Mouse (Mus musculus): ENCODE results near the gene Fbln1. TPM values are rescaled to one million over a fixed set of nuclear protein-coding genes. Genes with fewer than 3 reads are reported as not detected.

Gene Fbln1
- 10 to 100 TPM; 19.0 to 24.7 TPM for total RNA-seq (2021)

DNA sequence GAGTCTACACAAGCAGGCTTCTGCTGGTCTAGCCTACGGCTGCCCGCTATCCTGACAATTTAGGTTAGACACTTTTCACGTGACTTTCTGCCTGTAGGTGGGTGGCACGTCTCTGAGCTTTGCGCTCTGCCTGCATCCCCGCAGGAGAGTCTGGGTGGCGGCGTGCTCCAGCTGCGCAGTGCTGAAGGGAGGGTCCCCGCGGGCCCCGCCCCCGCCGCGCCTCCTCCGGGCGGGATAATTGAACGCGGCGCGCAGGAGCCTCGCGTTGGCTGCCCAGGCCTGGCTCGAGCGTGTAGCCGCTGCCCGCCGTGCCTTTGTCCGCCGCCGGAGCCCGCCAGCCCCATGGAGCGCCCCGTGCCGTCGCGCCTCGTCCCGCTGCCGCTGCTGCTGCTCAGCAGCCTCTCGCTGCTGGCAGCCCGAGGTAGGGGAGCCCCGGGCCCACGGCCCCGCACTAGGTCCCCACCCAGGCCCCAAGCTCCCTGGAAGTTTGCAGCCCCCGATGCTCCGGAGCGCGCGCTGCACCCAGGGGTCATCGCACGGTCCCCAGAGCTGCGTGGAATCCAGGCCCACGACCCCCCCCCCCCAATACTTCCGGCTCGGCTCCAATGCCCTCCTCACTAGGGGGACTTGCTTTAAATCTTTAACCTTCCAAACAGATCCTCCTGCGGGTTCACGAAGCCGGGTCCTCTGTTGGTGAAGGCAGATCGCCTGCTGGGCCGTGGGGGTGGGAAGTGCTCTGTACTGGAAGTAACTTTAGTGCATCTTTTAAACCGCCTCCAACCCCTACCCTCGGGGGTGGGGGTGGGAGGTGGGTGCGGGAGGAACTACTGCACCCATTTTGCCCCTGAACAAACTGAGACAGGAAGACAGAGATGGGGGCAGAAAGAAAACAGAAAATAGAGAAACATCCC lies at the start of gene Fbln1:
TSS of gene Fbln1 (plus strand) at position 158 of the 911 bp plus-strand sequence.
- peak; percentile 62 for DNase-seq
- intact Hi-C loops (cut with DNase I), result no loop called here

DNA sequence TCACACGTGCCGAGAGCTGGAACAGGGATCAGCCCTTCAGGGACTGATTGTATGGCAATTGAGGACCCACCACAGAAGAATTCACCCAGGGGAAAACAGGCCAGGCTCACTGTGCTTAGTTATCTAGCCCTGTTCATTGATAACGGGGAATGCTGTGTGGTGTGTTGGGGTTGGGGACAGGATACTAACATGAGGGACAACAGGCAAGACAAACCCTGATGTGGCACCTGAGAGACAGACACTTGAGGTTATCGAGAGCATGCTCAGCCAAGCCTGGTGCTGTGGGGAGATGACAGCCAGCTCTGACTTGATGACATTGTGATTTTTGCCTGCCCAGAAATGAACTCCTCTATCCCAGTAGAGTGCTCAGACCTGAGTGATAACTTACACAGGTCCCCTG lies 49.6 kb upstream of the Fbln1 start:
- intact Hi-C loops (cut with DNase I), result no loop called here

DNA sequence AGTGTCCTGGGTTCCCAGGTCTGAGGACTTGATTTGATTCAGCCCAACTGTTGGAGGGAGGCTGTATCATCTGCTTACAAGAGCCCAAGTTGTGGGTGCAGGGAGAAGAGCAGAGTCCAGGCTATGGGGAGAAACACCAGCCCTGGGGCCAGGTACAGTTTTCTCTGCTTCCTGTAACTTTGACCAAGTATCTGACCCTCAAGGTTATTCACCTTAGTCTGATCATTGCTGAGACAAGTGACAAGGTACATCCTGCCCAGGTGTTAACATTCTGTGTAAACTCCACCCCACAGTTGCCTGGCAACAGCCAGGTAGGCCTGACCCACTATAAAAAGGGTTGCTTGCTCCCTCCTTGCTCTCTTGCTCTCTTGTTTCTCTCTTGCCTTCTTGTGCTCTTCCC lies 44.3 kb upstream of the Fbln1 start:
- intact Hi-C loops (cut with DNase I), result no loop called here
- no peak for DNase-seq

More for the DNA sequence above, 49.6 kb upstream of the Fbln1 start:
- no peak for DNase-seq

DNA sequence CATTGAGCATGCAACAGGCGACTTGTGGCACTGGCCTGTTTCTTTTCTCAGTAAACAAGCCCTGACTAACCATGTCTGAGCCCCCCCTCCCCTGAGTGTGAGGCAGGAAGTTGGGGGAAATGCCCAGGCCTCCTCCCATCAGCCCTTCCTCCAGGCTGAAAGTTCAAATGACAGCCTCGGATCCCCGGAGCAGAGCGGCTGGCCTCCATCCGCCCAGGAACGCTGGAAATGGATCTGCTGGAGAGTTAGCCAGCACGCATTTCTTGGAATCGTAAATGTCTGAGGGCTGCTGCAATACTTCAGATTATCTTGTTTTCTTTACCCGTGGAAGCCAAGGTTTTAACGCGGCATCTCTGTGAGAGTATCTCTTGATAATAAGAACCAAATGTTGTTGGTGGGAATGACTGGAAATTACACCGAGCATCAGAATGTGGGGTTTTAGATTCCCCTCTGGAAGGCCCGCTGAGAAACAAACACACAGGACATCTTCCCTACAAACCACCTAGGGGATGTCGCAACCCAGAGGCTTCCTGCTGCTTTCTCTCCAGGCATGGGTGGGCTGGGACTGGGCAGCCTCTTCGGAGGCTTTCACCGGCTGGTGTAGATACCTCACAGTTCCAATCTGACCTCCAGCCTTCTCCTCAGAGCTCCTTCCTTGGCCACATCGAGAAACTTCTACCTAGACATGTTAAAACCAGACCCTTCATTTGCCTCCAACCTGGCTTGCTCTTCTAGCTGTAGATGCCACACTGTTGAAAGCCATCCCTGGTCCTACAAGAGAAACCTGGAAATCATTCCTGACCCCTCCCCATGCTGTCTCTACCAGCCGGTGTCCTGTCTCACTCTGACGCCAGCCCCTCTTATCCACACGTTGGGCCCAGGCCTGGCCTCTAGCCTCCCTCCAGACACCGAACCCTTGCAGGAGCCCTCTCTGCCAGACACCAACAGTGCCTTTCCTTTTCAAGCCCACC lies 42.8 kb upstream of the Fbln1 start:
- DNase-seq, result no peak
- intact Hi-C loops (cut with DNase I), result no loop called here

DNA sequence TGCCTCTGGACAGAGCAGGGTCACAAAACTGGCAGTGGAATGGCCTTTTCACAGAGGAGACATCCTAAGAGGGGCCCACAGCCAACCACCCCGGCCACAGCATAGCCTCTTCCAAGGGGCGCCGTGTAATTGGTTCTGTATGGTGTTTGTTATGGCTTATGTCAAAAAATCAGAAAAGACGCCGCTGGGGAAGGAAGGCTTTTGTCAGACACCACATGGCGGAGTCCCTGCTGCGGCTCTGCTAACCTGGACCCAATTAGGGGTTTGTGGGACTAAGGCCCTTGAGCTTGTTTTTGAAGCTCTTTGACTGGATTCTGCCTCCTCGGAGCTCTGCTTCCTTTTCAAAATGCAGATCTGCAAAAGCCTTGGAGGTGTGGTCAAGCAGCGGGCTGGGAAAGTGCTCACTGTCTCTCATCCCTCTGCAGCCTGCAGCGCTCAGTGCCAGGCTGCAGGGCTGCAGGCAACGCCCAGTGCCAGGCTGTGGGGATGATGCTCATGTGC lies 39.3 kb upstream of the Fbln1 start:
- intact Hi-C loops (cut with DNase I), result no loop called here
- DNase-seq, result peak; percentile 31

DNA sequence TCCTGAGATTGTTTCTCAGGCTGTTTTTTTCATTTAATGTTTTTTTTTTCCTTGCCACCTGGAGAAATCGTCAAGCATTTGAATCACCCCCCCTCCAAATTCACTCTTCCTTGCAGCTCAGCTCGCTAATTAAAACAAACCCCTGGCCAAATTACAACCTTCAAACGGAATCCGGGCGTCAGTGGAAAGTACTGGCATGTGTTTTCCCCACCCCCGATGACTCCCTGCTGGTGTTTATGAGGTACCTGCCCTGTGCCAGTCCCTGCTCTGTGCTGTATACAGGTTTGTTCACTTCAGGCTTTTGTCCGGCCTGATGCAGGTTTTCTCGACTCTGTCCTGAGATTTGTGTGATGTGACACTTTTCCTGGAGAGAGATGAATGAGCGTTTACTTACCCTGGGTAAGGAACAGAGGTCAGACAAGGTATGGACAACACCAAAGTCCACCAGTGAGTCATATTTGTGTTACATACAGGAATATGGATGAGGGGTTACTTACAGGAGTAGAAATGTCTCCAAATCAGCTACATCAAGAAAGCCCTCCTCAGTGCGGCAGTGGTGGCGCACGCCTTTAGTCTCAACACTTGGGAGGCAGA lies 38.6 kb upstream of the Fbln1 start:
- DNase-seq, result no peak
- intact Hi-C loops (cut with DNase I), result no loop called here

DNA sequence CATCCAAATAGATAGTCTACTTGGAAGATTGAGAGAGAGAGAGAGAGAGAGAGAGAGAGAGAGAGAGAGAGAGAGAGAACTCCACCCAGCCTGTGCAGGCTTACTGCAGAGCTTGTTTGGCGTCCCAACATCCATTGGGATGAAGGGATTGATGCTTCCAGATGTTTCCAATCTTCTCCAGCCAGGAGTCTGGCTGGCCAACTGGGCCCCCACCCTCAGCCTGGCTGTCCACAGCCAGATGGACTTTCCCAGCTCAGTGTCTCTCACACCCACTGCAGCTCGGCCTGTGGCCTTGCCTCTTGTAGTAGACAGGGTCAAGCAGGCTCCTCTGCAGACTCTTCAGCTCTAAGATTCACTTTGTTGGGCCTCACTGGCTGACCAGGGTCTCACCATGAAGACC lies 33.7 kb upstream of the Fbln1 start:
- DNase-seq, result no peak
- intact Hi-C loops (cut with DNase I), result no loop called here

DNA sequence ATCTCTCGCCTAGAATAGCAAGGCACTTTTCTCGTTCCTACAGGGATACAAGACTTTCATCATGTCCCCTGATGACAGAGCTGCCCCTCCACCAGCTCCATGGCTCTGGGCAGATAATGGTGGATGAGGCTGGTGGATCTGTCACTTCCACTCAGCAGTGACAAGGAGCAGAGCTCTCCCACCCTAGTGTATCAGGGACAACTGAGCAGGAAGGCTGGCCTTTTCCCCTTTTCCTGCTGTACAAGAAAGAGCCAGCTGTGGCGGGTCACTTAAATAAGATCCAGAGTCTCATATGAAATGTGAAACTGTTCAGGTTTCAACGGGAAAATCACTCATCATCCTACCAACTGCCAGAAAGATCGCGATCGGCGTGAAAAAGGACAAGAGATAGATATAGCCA lies 32.3 kb upstream of the Fbln1 start:
- intact Hi-C loops (cut with DNase I), result no loop called here

DNA sequence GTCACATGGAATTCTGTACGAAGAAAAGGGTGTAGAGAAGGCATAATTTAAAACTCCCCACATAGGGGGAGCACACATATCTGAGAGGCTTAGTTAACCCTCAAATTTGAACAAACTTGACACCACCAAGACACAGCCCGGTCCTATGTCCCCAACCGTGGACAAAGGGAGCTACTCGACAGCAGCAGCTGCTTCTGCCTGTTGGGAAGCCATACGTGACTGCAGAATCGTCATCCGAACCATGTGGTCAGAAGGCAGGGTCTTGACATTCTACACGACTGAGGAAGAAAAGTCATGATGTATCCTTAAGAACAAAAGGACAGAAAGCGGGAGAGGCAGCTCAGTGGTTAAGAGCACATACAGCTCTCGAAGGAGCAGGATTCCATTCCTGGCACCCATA lies 31.7 kb upstream of the Fbln1 start:
- DNase-seq, result no peak
- intact Hi-C loops (cut with DNase I), result no loop called here

More for the DNA sequence above, 32.3 kb upstream of the Fbln1 start:
- DNase-seq, result no peak

DNA sequence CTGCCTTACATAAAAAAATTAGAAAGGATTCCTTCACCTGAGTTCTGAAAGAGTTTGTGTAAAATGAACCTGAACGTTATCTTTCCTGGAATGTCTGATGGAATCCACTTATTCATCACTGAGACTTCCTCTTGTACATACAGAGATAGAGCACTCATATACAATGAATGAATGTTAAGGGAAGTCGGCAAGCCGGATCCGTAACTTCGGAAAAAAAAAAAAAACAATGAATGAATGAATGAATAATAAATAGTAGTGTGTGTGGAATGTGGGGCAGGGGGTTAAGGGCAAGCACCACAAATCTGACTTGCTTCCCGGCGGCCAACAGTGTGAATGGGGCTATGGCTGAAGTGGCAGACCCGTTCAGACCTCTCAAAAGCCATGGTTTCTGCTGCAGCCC lies 28.2 kb upstream of the Fbln1 start:
- intact Hi-C loops (cut with DNase I), result no loop called here
- DNase-seq, result peak; percentile 50

DNA sequence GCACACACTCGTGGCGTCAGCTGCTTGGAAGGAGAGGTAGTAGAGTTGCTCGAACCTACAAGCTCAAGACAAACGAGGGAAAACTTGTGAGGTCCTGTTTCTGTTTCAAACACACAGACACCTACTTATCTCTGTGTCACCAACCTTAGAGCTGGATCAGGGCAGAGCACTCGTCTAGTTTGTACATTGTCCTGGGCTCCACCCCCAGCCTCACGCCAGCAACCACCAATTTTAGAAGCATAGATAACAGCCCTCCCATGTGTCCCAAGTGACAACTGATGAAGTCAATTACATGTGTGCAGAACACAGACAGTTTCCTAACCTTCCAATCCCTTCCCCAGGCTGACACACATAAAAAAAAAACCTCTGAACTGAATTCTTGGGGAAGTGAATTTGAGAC lies 27.6 kb upstream of the Fbln1 start:
- DNase-seq, result no peak
- intact Hi-C loops (cut with DNase I), result no loop called here

DNA sequence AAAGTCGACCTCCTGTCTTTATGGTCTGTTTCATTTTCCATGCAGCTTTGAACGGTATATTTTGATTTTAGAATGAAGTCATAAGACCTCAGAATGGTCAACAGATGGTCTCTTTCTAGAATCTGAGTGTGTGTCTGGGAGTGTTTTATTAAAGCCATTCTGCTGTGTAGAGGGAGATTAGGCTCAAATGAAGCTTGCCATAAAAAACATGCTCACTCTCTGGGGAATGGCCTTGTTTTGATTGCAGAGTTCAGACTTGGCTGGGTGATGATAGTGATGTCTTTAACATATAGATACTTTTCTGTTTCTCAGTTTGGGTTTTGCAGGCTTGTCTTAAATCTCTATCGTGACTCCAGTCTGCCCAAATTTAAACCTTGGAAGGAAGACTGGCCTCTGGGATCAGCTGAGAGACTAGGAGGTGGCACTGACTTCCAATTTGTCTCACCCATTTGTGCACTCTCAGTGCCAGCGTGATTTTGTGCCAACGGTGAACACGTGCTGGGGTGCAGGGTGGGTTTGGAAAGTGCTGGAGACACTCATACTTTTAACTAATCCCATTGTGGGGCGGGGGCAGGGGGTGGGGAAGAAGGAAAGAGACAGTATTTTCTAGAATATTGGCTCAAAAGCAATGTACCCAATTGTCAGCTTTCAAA lies 26.1 kb upstream of the Fbln1 start:
- peak; percentile 41 for DNase-seq

DNA sequence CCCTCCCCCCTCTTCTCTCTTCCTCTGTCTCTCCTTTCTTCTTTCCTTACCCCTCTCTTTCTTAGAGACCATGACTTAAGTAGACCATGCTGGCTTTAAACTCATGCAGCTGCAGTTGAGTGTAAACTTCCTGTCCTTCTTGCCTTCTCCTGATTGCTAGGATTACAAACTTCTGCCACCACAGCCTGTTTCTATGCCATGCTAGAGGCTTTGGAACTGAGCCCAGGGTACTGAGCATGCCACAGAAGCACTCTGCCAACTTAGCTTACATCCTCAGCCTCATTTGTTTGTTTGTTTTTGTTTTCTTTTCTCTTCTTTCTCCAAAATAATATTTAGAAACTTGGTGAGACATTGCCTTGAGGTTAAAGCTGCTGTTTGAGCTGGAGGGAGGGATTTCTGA lies 25.4 kb upstream of the Fbln1 start:
- intact Hi-C loops (cut with DNase I), result no loop called here

More for the DNA sequence above, 26.1 kb upstream of the Fbln1 start:
- intact Hi-C loops (cut with DNase I), result no loop called here

DNA sequence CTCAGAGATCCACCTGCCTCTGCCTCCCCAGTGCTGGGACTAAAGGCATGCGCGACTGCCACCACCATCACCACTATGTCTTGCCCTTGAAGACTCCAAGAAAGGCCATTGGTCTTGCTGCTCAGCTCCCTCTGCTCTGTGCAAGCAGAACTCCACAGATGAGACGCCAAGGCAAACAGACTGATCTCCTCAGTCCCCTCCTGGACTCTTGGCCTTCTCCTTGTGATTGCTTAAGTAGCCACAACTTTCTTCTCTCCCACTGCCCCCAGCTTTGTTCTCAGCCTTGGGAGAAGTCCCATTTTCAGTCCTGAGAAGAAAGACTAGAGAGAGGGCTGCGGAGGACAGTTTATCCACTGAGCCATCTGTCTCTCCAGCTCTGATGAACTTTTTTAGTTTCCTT lies 23.7 kb upstream of the Fbln1 start:
- intact Hi-C loops (cut with DNase I), result no loop called here

More for the DNA sequence above, 25.4 kb upstream of the Fbln1 start:
- DNase-seq, result no peak

DNA sequence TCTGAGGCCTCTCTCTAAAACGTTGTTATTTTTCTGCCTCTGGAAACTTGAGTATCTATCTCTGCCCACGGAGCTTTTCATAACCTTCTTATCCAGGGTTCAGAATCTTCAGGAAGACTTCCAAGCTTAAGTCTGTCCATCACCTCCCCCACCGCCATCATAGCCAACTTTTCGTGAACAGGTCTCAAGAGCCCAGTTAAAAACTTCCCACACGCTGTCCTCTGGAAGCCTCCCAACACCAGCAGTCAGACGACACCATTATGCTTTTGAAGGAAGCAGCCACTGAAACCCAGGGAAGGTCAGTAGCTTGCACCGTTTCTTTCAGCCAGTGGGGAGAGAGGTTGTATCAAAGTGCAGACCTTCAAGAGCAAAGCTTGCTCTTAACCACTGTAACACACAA lies 18.8 kb upstream of the Fbln1 start:
- intact Hi-C loops (cut with DNase I), result no loop called here
- no peak for DNase-seq

More for the DNA sequence above, 23.7 kb upstream of the Fbln1 start:
- no peak for DNase-seq

DNA sequence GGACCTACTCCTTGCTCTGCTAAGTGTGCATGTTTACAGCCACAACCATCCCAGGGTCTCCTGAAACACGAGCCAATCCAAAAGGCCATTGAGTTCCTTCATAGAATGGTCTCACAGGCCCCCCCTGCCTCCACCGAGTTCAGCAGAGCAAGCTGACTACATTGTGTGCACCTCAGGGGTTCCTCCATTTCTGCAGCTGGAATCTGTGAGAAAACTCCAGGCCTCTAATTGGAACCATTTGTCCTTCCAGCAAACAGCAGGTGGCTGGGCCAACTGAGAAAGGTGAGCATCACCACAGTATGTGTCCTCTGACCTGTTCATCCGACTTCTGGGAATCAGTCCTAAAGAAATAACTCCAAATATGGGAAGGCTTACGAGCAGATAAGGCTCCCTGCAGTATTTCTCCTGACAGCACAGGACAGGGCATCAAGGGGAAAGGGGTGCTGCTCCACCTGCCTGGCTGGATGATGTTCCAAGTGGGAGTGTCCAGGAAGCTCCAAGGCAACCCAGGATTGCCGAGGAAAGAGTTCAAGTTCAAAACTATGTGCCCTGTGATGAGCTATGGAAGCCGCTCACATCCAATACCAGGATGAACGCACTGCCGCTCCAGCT lies 17.5 kb upstream of the Fbln1 start:
- intact Hi-C loops (cut with DNase I), result no loop called here
- DNase-seq, result no peak

DNA sequence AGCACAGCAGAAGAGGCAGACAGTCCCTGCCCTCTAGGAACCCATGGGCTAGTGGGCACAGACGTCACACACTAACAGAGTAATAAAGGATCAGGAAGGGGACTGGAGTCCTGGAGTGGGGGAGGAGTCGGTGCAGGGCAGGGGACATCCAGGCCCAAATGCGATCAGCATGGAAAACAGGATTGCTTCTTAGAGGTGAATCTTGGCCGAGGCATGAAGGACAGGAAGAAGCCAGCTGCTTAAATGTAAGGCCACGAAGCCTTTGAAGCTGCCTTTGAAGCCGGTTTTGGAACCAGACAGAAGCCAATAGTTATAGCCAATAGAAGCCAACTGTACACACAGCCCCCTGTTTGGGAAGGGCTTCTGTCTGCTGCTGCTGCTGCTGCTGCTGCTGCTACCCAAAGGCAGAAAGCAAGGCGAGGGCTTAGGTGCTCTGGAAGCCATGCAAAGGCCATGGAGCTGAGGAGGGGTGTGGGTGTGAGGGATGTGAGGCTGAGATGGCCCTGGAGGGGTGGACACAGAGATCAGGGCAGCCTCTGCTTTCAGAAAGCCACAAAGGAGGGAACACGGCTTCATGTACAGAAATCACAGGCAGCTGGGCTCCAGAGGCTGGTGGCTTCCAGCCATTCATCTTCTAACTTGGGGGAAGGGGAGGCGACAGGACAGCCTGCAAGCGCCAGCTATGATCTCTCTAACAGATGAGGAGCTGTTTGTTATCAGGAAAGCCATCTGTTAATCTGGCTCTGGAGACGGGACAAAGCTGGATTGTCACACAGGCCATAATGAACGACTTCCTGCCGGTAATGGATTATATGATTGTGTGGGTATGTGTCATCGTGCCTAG lies 5.1 kb upstream of the Fbln1 start:
- DNase-seq, result peak; percentile 32
- intact Hi-C loops (cut with DNase I), result no loop called here

DNA sequence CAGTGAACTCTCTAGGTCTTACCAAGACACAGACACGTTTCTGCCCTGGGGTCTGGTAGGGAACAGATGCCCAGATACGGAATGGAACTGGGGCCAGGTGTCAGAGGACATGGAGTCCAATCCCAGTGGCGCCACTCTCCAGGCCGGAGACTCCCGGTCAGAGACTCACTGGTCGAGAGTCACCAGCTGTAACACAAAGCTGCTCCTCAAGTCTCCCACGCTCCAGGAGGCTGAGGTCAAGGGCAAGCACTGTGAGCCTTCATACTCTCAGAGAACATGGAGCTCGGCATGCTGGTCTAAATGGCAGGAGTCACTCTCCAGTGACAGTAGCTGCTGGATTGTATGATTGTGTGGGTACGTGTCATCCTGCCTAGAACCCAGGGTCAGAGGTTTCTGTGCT lies 3.5 kb upstream of the Fbln1 start:
- DNase-seq, result no peak

DNA sequence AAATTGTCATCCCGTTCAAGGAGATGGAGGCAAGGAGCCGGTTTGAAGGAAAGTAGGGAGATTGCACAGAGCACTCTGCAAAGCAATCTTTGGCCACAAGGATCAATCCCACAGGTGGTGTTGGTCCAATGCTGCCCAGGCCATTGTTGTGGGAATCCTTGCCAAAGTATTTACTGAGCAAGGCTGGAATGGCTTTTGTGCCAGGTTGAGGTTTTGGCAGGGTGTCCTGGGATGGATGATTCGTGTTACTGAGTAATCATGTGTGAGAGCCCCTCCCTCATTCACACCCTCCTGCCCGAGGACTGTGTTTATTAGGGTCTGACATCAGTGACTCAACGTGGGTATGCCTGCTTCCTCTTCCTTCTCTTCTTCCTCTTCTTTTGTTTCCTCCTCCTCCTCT lies 3.0 kb upstream of the Fbln1 start:
- peak; percentile 60 for DNase-seq
- intact Hi-C loops (cut with DNase I), result no loop called here

More for the DNA sequence above, 3.5 kb upstream of the Fbln1 start:
- intact Hi-C loops (cut with DNase I), result no loop called here

Data from left cerebral cortex, postnatal 4 days (tissue).